Mouse (Mus musculus) liver, embryonic 12.5 days (tissue): Measurements from ENCODE around the gene Zfp605. TPM values are rescaled to one million over a fixed set of nuclear protein-coding genes. Genes with fewer than 3 reads are reported as not detected.
"Not testable (repeated sequence)": the region's sequence is repeated elsewhere in the genome, so short reads cannot be mapped to it uniquely, and the experiment has no call there.

ENCODE experiments used
- ATAC-seq: fragments of 200-750 bp; cut with Nextera tagmentation; 2 replicates; pipeline ENCODE4 v1.8.0; 2017; ENCODE audit warnings: moderate number of reproducible peaks, mild to moderate bottlenecking, moderate library complexity
- H3K27ac ChIP-seq: fragments of 300-500 bp; sonication (generic); 2 replicates; pipeline ENCODE4 v1.5.1; 2016; ENCODE audit warnings: mild to moderate bottlenecking
- H3K27me3 ChIP-seq: fragments of 300-500 bp; sonication (generic); replicated peaks from 2 replicates; pipeline ENCODE4 v1.6.1; 2016; ENCODE audit warnings: mild to moderate bottlenecking, moderate library complexity
- H3K36me3 ChIP-seq: fragments of 300-500 bp; sonication (generic); 2 replicates; pipeline ENCODE4 v1.6.1; 2016; ENCODE audit warnings: mild to moderate bottlenecking, moderate library complexity
- H3K4me1 ChIP-seq: fragments of 300-500 bp; sonication (generic); 2 replicates; pipeline ENCODE4 v1.6.1; 2016
- H3K4me2 ChIP-seq: fragments of 300-500 bp; sonication (generic); 2 replicates; pipeline ENCODE4 v1.6.1; 2016; ENCODE audit warnings: mild to moderate bottlenecking, moderate library complexity
- H3K4me3 ChIP-seq: fragments of 300-500 bp; sonication (generic); 2 replicates; pipeline ENCODE4 v1.5.1; 2016; ENCODE audit warnings: mild to moderate bottlenecking, moderate library complexity
- H3K9ac ChIP-seq: fragments of 300-500 bp; sonication (generic); 2 replicates; pipeline ENCODE4 v1.6.1; 2016; ENCODE audit warnings: mild to moderate bottlenecking, moderate library complexity
- H3K9me3 ChIP-seq: fragments of 300-500 bp; sonication (generic); replicated peaks from 2 replicates; pipeline ENCODE4 v1.6.1; 2016; ENCODE audit warnings: mild to moderate bottlenecking, moderate library complexity
- WGBS: fragments of 180-500 bp; shearing (Covaris S2); methylation state at CpG from one replicate; pipeline ENCODE4 v1.1.7; 2016; ENCODE audit not compliant: insufficient replicate concordance; 5-methylcytosine and 5-hydroxymethylcytosine counted together
- polyA plus RNA-seq: library from polyadenylated mRNA; unstranded; fragments of >200 nt; fragmentation: Nextera tagmentation; extraction: Ambion mirVana; gene quantifications from 2 replicates; pipeline ENCODE4 v1.2.1, GENCODE M21; 2016

Gene Zfp605
- polyA plus RNA-seq, 1 experiment from 2014 or later = 2.0 TPM

DNA sequence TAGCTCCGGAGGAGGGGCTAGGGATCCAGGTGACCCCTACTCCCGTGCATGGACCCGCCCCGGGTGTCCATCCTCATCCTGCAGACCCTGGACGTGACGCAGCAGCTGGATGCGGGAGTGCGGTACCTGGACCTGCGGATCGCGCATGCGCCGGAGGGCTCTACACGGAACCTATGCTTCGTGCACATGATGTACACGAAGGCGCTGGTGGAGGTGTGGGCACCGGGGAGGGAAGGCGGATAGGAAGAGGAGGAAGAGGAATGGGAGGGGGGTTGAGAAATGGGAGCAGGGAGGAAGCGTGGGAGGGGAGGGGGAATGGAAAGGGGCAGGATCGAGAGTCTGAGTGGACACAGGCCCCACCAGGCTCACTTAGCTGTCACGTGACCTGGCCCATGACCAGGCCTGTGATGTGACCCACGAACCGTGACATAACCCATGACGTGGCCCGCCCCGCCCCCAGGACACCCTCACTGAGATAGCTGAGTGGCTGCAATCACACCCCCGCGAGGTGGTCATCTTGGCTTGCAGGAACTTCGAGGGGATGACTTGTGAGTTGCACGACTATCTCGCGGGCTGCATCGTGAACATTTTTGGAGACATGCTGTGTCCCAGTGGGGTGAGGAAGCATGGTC, 8.1 kb upstream of the Zfp605 start:
- Histone ChIP-seq H3K4me1 (peaks cover 35% of the 10 kb centered on the region), H3K27me3 (peaks cover 32% of the 10 kb centered on the region), H3K9ac (no peak overlapping the region), H3K36me3 (peaks cover 45% of the 10 kb centered on the region), H3K4me2 (peak overlapping the region; percentile 73), H3K9me3 (no peaks in the 10 kb centered on the region), H3K27ac (no peak overlapping the region), H3K4me3 (peak overlapping the region; percentile 37)
- 13% methylated on average over 33 of the region's 34 CpGs for WGBS
- 0 out of 2 replicates have a peak, but pooled peaks have one; percentile 11 for ATAC-seq

DNA sequence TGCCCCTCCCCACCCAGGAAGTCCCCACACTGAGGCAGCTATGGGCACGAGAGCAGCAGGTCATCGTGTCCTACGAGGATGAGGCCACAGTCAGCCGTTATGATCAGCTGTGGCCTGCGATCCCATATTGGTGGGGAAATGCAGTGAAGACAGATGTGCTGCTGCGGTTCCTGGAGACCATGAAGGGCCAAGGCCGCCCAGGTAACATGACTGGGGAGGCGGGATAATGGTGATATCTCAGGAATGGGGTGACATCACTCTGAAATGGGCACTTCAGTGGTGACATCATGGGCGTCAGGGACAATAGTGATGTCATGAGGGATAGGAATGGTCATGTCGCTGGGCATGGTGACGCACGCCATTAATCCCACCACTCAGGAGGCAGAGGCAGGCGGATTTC, 7.5 kb upstream of the Zfp605 start:
- Histone ChIP-seq H3K27me3 (peaks cover 32% of the 10 kb centered on the region), H3K4me2 (peak overlapping the region; percentile 73; the same call in 1 of the 2 replicates), H3K36me3 (peaks cover 45% of the 10 kb centered on the region), H3K9me3 (no peaks in the 10 kb centered on the region), H3K27ac (no peak overlapping the region), H3K4me1 (peaks cover 40% of the 10 kb centered on the region), H3K4me3 (no peak overlapping the region), H3K9ac (no peak overlapping the region)
- WGBS = 82% methylated on average over 13 of the region's 13 CpGs
- no peak for ATAC-seq

DNA sequence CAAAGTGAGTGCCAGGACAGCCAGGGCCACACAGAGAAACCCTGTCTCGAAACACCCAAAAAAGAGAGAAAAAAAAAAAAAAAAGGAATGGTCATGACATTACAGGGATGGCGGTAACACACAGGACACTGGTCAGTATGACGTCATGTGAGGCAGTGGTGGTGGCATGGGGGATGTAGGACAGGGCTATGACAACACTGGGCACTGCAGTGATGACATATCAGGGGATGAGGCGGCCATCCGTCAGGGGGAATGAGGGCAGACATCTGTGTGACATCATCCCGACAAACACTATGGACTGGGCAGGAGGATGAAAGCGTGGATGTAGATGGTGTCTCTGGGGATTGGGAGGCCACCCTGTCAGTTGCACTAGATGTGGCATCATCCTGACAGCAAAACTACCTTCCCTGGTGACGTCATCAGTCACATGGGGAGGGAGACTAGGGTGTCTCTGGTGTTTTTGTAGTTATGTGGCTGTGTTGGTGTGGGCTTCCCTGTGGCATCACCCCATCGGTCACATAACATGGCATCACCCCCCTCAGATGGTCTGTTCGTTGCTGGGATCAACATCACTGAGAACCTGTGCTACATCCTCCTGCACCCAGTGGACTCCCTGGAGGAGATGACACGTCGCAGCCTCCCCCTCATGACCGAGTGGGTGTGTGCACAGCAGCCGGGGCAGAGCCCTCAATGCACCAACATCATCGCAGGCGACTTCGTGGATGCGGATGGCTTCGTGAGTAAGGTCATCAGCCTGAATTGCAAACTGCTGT, 6.9 kb upstream of the Zfp605 start:
- WGBS = 85% methylated on average over 19 of the region's 19 CpGs
- ATAC-seq = no peak
- H3K9me3 ChIP-seq = no peaks in the 10 kb centered on the region
- H3K4me2 ChIP-seq = no peak overlapping the region
- H3K27ac ChIP-seq = no peak overlapping the region
- H3K36me3 ChIP-seq = peaks cover 45% of the 10 kb centered on the region
- H3K27me3 ChIP-seq = peaks cover 32% of the 10 kb centered on the region
- no peak overlapping the region for H3K4me3 ChIP-seq
- H3K9ac ChIP-seq = no peak overlapping the region
- H3K4me1 ChIP-seq = peaks cover 40% of the 10 kb centered on the region

DNA sequence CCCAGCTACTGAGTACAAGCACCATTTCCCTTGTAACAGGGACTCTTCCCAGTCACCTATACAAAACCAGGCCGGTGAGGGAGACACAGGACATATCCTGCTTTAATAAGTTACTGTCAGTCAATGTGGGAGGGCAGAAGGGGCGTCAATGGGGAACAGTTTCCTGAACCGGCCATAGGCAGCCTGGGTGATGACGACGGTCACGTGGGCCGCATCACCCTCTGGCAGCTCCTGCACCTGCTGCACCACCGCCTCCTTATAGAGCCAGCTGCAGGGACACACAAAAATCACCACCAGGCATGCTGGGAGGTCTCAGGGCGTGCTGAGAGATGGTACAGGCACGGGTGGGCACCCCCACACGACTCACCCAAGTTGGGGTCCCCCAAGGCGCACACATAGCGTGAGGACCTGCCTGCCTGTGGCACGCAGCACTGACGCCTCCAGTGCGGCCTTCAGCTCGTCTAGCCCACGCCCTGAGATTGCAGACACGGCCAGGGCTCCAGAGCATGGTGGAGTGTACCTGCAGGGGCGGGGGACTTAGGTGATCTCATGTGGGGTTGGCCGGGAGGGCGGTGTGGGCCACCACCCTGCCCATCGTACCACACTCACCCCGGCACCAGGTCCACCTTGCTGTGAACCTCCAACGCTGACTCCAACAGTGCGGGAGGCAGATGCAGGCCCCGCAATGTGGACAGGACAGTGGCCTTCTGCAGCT, 5.8 kb upstream of the Zfp605 start:
- H3K27ac ChIP-seq = no peak overlapping the region
- 87% methylated on average over 27 of the region's 27 CpGs for WGBS
- no peak overlapping the region for H3K4me2 ChIP-seq
- H3K36me3 ChIP-seq = peaks cover 45% of the 10 kb centered on the region
- no peak overlapping the region for H3K4me3 ChIP-seq
- no peaks in the 10 kb centered on the region for H3K9me3 ChIP-seq
- H3K9ac ChIP-seq = no peak overlapping the region
- peaks cover 27% of the 10 kb centered on the region for H3K27me3 ChIP-seq
- H3K4me1 ChIP-seq = peaks cover 48% of the 10 kb centered on the region
- no peak for ATAC-seq

DNA sequence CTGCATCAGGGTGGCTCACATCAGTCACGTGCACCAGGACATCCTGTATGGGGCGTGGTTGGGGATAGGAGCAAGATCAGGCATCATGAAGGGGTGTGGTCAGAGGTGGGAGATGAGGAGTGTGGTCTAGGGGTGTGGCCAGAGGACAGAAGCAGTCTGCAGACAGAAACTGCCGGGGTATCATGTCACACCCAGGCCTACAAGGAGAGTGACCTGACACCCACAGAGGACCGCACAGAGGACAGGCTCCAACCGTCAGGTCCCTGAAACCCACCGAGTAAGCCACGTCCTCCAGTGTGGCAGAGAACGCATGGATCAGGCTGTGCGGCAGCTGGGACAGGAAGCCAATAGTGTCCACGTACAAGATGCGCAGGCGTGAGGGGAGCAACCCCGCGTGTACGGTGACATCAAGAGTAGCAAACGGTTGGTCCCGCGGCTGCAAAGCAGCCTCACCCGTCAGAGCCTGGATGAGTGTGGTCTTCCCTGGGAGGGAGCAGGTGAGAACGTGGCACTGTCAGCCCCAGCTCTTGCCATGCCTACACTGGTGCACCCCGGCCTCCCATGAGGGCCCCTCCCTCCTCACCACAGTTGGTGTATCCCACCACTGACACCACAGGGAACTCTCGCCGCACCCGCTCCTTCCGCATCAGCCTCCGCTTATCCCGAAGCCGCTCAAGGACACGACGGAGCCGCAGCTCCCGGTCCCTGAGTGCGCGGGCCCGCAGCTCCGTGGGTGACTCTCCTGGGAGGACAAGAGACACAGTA, 5.1 kb upstream of the Zfp605 start:
- H3K4me1 ChIP-seq = peaks cover 51% of the 10 kb centered on the region
- ATAC-seq = no peak
- no peak overlapping the region for H3K9ac ChIP-seq
- no peak overlapping the region for H3K4me3 ChIP-seq
- no peak overlapping the region for H3K27ac ChIP-seq
- H3K27me3 ChIP-seq = peaks cover 20% of the 10 kb centered on the region
- no peak overlapping the region for H3K4me2 ChIP-seq
- H3K9me3 ChIP-seq = no peaks in the 10 kb centered on the region
- peaks cover 45% of the 10 kb centered on the region for H3K36me3 ChIP-seq
- WGBS = 86% methylated on average over 36 of the region's 36 CpGs

DNA sequence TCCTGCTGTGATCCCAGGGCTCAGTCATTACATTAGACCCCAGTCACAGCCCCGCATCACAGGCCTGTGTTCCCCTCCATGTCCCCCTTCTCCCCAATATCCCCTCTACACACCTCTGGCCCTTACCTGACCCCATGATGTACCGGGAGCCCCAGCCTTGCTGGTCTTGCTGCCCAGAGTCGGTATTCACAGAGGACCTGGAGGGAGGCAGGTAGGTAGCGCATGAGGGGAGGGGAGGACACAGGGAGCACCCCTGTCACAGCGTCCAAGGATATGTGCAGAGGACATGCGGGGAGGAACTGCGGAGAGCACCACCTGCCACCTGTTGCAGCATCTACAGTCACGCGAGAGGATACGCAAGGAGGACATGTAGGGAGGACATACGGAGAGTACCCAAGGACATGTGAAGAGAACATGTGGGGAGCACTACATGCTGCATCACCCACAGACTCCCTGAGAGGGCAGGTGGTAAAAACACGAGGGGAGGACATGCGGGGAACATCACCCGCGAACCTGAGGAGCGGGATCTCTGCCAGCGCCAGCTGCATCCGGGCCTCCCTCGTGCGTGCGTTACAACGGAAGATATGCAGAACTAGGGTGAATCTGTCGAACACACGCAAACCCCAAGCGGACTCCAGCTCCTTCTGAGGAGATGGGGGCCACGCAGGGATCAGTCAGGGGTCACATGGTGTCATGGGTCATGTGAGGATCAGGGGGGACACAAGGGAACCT, 3.6 kb upstream of the Zfp605 start:
- H3K9me3 ChIP-seq = no peaks in the 10 kb centered on the region
- H3K4me3 ChIP-seq = peak overlapping the region; percentile 86
- peaks cover 44% of the 10 kb centered on the region for H3K4me1 ChIP-seq
- H3K36me3 ChIP-seq = peaks cover 45% of the 10 kb centered on the region
- peak overlapping the region; percentile 97 for H3K4me2 ChIP-seq
- peak overlapping the region; percentile 86; the same call in 1 of the 2 replicates for H3K9ac ChIP-seq
- peaks cover 5% of the 10 kb centered on the region for H3K27me3 ChIP-seq
- ATAC-seq = no peak
- H3K27ac ChIP-seq = no peak overlapping the region
- 91% methylated on average over 26 of the region's 26 CpGs for WGBS

DNA sequence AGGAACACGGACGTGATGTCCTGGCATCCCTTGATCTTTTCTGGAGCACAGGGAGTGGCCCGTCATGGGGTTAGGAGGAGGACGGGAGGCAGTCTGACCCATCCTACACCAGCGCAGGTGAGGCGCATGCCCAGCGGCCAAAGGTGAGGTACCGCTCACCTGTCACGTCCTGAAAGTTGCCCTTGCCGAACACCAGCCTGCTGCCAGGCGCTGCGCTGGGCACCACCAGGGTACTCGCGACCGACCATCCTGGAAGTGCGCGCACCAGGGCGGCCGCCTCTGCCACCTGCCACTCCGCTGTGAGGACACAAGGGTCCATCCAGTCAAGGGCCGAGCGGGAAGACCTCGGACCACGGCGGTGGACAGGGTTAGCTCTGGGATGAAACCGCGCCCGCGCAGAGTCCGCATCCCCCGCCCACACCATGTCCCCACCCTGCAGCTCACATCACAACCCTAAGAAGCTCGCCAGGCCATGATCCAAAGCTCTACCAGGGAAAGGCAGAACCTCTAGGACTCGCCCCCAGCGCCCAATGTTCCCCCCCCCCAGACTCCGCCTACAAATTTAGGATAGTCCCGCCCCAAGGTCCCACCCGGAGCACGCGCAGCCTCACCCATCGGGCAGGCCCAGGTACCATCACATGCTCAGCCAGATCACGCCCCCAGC, 2.9 kb upstream of the Zfp605 start:
- peak overlapping the region; percentile 96 for H3K27ac ChIP-seq
- peaks cover 45% of the 10 kb centered on the region for H3K36me3 ChIP-seq
- no peaks in the 10 kb centered on the region for H3K27me3 ChIP-seq
- peaks cover 37% of the 10 kb centered on the region for H3K4me1 ChIP-seq
- peak; percentile 25; the same call in 1 of the 2 replicates for ATAC-seq
- H3K9me3 ChIP-seq = no peaks in the 10 kb centered on the region
- 14% methylated on average over 39 of the region's 41 CpGs for WGBS
- H3K9ac ChIP-seq = peak overlapping the region; percentile 86
- peak overlapping the region; percentile 97 for H3K4me2 ChIP-seq
- H3K4me3 ChIP-seq = peak overlapping the region; percentile 86

DNA sequence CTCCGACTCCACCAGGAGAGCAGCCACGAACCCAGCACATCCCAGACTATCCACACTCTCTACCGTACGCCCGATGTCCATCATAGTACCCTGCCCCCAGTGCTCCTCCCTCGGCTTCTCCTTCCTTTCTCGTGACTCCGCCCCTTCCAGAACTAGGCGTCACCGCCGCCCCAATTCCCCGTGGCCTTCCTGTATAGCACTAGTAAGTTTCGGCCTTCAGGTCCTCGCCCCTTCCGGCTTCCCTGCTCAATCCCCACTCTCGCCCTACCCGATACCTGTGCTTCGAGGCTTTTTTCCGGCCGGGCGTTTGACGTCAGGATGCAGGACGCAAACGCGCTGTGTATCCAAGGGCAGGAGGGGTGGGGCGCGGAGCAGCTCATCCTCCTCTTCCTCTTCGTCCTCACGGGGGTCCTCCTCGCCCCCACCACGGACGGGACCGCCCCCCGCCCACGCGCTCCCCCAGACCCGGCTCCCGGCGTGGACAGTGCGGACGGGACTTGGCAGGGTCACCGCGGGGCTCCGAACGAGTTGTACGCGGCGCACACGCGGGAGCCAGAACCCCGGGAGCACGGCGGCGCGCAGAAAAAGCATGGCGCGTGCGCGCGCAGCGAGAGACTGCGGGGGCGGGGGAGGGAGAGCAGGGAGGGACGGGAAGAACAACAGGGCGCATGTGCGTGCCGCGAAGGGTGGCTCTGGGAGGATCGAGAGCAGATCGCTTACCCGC, 2.1 kb upstream of the Zfp605 start, which contains the start of gene Gtpbp6:
Gtpbp6 (minus strand) TSS at position 617 of the 724 bp plus-strand sequence.
- under 1% methylated on average over 71 of the region's 71 CpGs for WGBS
- Histone ChIP-seq H3K9ac (peak within 1 kb of the TSS; percentile 86), H3K9me3 (no peaks in the 10 kb centered on the region), H3K4me1 (peaks cover 32% of the 10 kb centered on the region), H3K27me3 (no peaks in the 10 kb centered on the region), H3K4me2 (peak within 1 kb of the TSS; percentile 97), H3K36me3 (peaks cover 45% of the 10 kb centered on the region), H3K27ac (peak within 1 kb of the TSS; percentile 96), H3K4me3 (peak within 1 kb of the TSS; percentile 86)
- ATAC-seq = peak; percentile 83

DNA sequence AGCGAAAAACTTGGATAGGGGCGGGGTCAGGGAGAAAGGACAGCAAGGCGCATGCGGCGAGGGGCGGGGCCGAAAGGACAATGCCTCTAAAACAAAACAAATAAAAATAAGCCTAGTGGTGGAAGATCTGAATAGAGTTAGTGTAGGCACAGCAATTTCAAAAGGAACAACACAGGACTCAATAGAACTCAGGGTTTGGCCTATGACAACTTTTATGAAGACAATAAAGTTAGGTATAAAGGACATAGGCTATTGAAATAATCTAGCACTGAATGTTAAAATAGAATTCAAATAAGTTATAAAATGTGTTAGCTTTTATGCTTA, 1.6 kb upstream of the Zfp605 start:
- Histone ChIP-seq H3K36me3 (peaks cover 45% of the 10 kb centered on the region), H3K27ac (peak overlapping the region; percentile 96), H3K4me1 (peaks cover 32% of the 10 kb centered on the region), H3K27me3 (no peaks in the 10 kb centered on the region), H3K9ac (peak overlapping the region; percentile 86; the same call in 1 of the 2 replicates), H3K4me3 (peak overlapping the region; percentile 86), H3K4me2 (peak overlapping the region; percentile 97), H3K9me3 (no peaks in the 10 kb centered on the region)
- 0% methylated on average over 7 of the region's 7 CpGs for WGBS
- ATAC-seq = no peak

DNA sequence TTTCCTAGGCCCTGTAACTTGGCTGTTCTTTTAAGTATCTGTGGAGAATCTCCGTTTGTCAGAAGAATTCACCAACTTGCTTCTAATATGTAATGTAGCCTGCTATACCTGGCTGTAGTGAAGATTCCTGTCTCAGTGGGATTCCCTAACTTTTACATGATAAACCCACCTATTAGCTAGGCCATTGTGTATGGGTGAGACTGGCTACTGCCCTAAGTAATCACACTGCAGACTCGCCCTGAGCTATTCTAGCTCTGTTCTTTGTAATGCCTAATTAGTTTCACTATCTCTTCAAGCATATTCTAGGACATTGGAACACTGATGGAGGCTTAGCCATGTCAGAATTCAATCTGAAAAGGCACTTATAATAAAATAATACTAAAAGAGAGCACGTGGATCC, 12.5 kb downstream of the Zfp605 start:
- not testable (repeated sequence) for H3K9me3 ChIP-seq, H3K27me3 ChIP-seq, H3K4me3 ChIP-seq, H3K9ac ChIP-seq, H3K27ac ChIP-seq, ATAC-seq, H3K4me1 ChIP-seq, H3K4me2 ChIP-seq
- 65% methylated on average over 3 of the region's 3 CpGs for WGBS
- peaks cover 59% of the 10 kb centered on the region for H3K36me3 ChIP-seq
